Mouse (Mus musculus): ENCODE data around the gene Vil1. TPM values are rescaled to one million over a fixed set of nuclear protein-coding genes. Genes with fewer than 3 reads are reported as not detected.

Vil1 gene
- total and polyA plus RNA-seq, 3 experiments: 0.04 TPM; not detected in 1

GRCm38 (mm10) chr1:74397268-74397918 lies 11.8 kb upstream of the Vil1 start (continued):
- no peak for TF ChIP-seq USF2 (IDR thresholded peaks at IDR 0.05; ENCODE audit: borderline replicate concordance in 1 of 2, insufficient read depth in 1 of 2, low read depth in 1 of 2, low read length in 2 of 2)
- peak; percentile 79 to 85 for TF ChIP-seq POLR2A (IDR thresholded peaks at IDR 0.05; ENCODE audit: control insufficient read depth in 1 of 2, insufficient read depth in 1 of 2, low read depth in 1 of 2, low read length in 2 of 2, poor library complexity in 1 of 2)
- TF ChIP-seq GABPA (IDR thresholded peaks at IDR 0.05; ENCODE audit: low read depth, low read length): no peak
- TF ChIP-seq ZKSCAN1 (IDR thresholded peaks at IDR 0.05; ENCODE audit: low read depth, low read length): no peak; the same call in 1 of the 2 replicates
- peak; percentile 41; the same call in 1 of the 2 replicates for TF ChIP-seq SIN3A (IDR thresholded peaks at IDR 0.05; ENCODE audit: low read length)
- TF ChIP-seq MAX (IDR thresholded peaks at IDR 0.05; ENCODE audit: low read length): peak; percentile 62; the same call in 1 of the 2 replicates
- 0 out of 2 replicates have a peak, but pooled peaks have one; percentile 43 for TF ChIP-seq POLR2AphosphoS5 (IDR thresholded peaks at IDR 0.05; ENCODE audit: borderline replicate concordance, low read depth, low read length)
- no peak for TF ChIP-seq RCOR1 (IDR thresholded peaks at IDR 0.05; ENCODE audit: low read depth, low read length)
- TF ChIP-seq EP300 (IDR thresholded peaks at IDR 0.05; ENCODE audit: low read depth in 1 of 2, low read length in 2 of 2): peak; percentile 14 to 33; a peak in 1 of 4 replicates
- TF ChIP-seq ELF1 (IDR thresholded peaks at IDR 0.05; ENCODE audit: low read depth, low read length): peak; percentile 91
- peak; percentile 45; the same call in 1 of the 2 replicates for TF ChIP-seq TCF12 (IDR thresholded peaks at IDR 0.05; ENCODE audit: low read depth, low read length)
- peak; percentile 94 for TF ChIP-seq POLR2AphosphoS2 (IDR thresholded peaks at IDR 0.05; ENCODE audit: low read length)

- Histone ChIP-seq H3K27me3 (ENCODE audit: control insufficient read depth in 1 of 2, insufficient read depth in 2 of 2, low read length in 2 of 2) (no peaks in the 10 kb centered on the region), H3K79me2 (ENCODE audit: control insufficient read depth, insufficient read depth, low read length, poor library complexity) (peaks cover under 1% of the 10 kb centered on the region; the same call in 1 of the 2 replicates), H3K9me3 (replicated peaks; ENCODE audit: insufficient read depth, low read length) (no peaks in the 10 kb centered on the region), H3K4me3 (ENCODE audit: control insufficient read depth in 1 of 2, insufficient read depth in 1 of 2, low read depth in 2 of 2, low read length in 2 of 2) (peak overlapping the region; percentile 31 to 71), H3K4me1 (ENCODE audit: control insufficient read depth in 1 of 2, insufficient read depth in 2 of 2, low read length in 2 of 2) (peaks cover 0 to 22% of the 10 kb centered on the region in 2 experiments; a peak in 2 of 4 replicates), H3K36me3 (ENCODE audit: control insufficient read depth in 1 of 2, insufficient read depth in 2 of 2, low read length in 2 of 2) (peaks cover 0 to 21% of the 10 kb centered on the region in 2 experiments; a peak in 2 of 4 replicates), H3K27ac (ENCODE audit: control insufficient read depth, low read depth, low read length) (peak overlapping the region; percentile 96), H3K9ac (ENCODE audit: control insufficient read depth, low read depth, low read length, poor library complexity, severe bottlenecking) (peak overlapping the region; percentile 87)
- peak; percentile 92 for DNase-seq (ENCODE audit: low read depth, low spot score)
- TF ChIP-seq POLR2AphosphoS2 (IDR thresholded peaks at IDR 0.05; ENCODE audit: low read length) (no peak), NELFE (IDR thresholded peaks at IDR 0.05; ENCODE audit: low read depth, low read length) (peak; percentile 41; the same call in 1 of the 2 replicates), TAL1 (IDR thresholded peaks at IDR 0.05; ENCODE audit: low read length) (no peak), ETS1 (IDR thresholded peaks at IDR 0.05; ENCODE audit: low read depth, low read length) (peak; percentile 32; the same call in 1 of the 2 replicates), MYB (IDR thresholded peaks at IDR 0.05; ENCODE audit: low read depth, low read length) (no peak), MAX (IDR thresholded peaks at IDR 0.05; ENCODE audit: low read length) (no peak; the same call in none of the 2 replicates), ZC3H11A (IDR thresholded peaks at IDR 0.05; ENCODE audit: low read depth, low read length) (0 out of 2 replicates have a peak, but pooled peaks have one; percentile 27), CTCF (IDR thresholded peaks at IDR 0.05 in 2 of 3, conservative IDR thresholded peaks at IDR 0.05 in 1 of 3; ENCODE audit: control insufficient read depth in 1 of 3, insufficient read depth in 1 of 3, low read depth in 2 of 3, low read length in 3 of 3, poor library complexity in 1 of 3, severe bottlenecking in 1 of 3) (peak; percentile 64 to 78 (median 70)), GATA1 (IDR thresholded peaks at IDR 0.05; ENCODE audit: low read depth, low read length) (no peak), ZMIZ1 (IDR thresholded peaks at IDR 0.05; ENCODE audit: low read depth, low read length) (no peak), RAD21 (IDR thresholded peaks at IDR 0.05; ENCODE audit: low read depth, low read length) (peak; percentile 47), NRF1 (IDR thresholded peaks at IDR 0.05; ENCODE audit: insufficient read depth, low read depth, low read length, poor library complexity, severe bottlenecking) (no peak), MAZ (IDR thresholded peaks at IDR 0.05; ENCODE audit: low read depth, low read length) (peak; percentile 49; the same call in 1 of the 2 replicates), HCFC1 (IDR thresholded peaks at IDR 0.05; ENCODE audit: low read depth, low read length) (peak; percentile 52; the same call in 1 of the 2 replicates), GABPA (IDR thresholded peaks at IDR 0.05; ENCODE audit: low read depth, low read length) (no peak), EP300 (IDR thresholded peaks at IDR 0.05; ENCODE audit: low read depth in 1 of 2, low read length in 2 of 2) (peak; percentile 9 to 51; a peak in 1 of 4 replicates), MYC (IDR thresholded peaks at IDR 0.05; ENCODE audit: low read depth, low read length) (no peak; the same call in 1 of the 2 replicates), SMC3 (IDR thresholded peaks at IDR 0.05; ENCODE audit: low read depth, low read length) (peak; percentile 57), MXI1 (IDR thresholded peaks at IDR 0.05; ENCODE audit: low read depth, low read length) (peak; percentile 10; the same call in 1 of the 2 replicates), ZNF384 (IDR thresholded peaks at IDR 0.05; ENCODE audit: low read depth, low read length) (0 out of 2 replicates have a peak, but pooled peaks have one; percentile 12), MAFK (IDR thresholded peaks at IDR 0.05; ENCODE audit: borderline replicate concordance, low read depth, low read length) (peak; percentile 35; the same call in 1 of the 2 replicates), POLR2AphosphoS5 (IDR thresholded peaks at IDR 0.05; ENCODE audit: borderline replicate concordance, low read depth, low read length) (no peak), SIN3A (IDR thresholded peaks at IDR 0.05; ENCODE audit: low read length) (peak; percentile 66), JUND (IDR thresholded peaks at IDR 0.05; ENCODE audit: low read depth, low read length) (no peak), USF2 (IDR thresholded peaks at IDR 0.05; ENCODE audit: borderline replicate concordance in 1 of 2, insufficient read depth in 1 of 2, low read depth in 1 of 2, low read length in 2 of 2) (no peak), RCOR1 (IDR thresholded peaks at IDR 0.05; ENCODE audit: low read depth, low read length) (peak; percentile 60)
Measured at GRCm38 (mm10) chr1:74397919-74398451, 11.2 kb upstream of the Vil1 start.

All from MEL (cell line).